In the genomic region with DNA sequence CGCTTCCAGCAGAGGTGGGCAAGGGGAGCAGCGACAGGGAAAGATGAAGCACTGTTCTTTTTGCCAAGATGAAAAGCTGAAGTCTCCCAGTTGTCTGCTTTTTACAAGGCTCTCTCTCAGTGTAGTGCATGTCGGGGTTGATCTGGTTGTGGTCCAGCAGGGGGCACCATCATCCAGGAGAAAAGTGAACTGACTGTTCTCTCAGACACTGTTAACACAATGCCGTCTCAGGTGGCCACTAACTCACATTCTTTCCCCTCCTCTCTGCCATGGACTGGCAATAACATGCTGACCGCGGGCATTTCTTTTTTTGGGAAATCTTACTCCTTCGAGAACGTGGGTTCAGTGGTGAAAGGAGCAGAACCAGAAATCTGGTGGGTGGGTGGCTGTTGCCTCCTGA, we compare ENCODE assay signal across 8 mouse cellular contexts. TPM values are rescaled to one million over a fixed set of nuclear protein-coding genes. Genes with fewer than 3 reads are reported as not detected.
A peak's percentile ranks its signal among the peaks of the same experiment; 100 is the strongest.
DNase-seq lines count a peak whose midpoint lies in the region; ATAC-seq lines count a peak whose summit lies in the region.

No protein-coding gene starts in this region.

- WGBS in heart, embryonic 12.5 days = 45% methylated on average over 8 of the region's 8 CpGs
- WGBS in kidney, embryonic 16.5 days = 33% methylated on average over 8 of the region's 8 CpGs

- no peak overlapping the region for H3K4me3 ChIP-seq in heart, embryonic 12.5 days
- no peak overlapping the region for H3K4me3 ChIP-seq in kidney, embryonic 16.5 days (ENCODE audit: low read length)

- H3K27ac ChIP-seq in heart, embryonic 12.5 days (ENCODE audit: poor library complexity, severe bottlenecking) = no peak overlapping the region
- H3K27ac ChIP-seq in kidney, embryonic 16.5 days (ENCODE audit: low read length) = no peak overlapping the region

- peak; percentile 81 for ATAC-seq in erythroblast, adult 5-6 weeks (replicated peaks; ENCODE audit: low FRiP score, poor library complexity, severe bottlenecking)
- 0 out of 2 replicates have a peak, but pooled peaks have one; percentile 24 for ATAC-seq in heart, embryonic 12.5 days (ENCODE audit: insufficient number of reproducible peaks, low FRiP score)
- peak; percentile 73; the same call in 1 of the 2 replicates for ATAC-seq in kidney, embryonic 16.5 days (ENCODE audit: low FRiP score, low TSS enrichment)
- ATAC-seq in monocyte, adult 5-6 weeks (replicated peaks; ENCODE audit: insufficient number of reproducible peaks, low FRiP score, low TSS enrichment, poor library complexity, severe bottlenecking) = peak; percentile 65; the same call in 1 of the 2 replicates

- H3K4me1 ChIP-seq in heart, embryonic 12.5 days (replicated peaks) = no peaks in the 10 kb centered on the region
- no peaks in the 10 kb centered on the region for H3K4me1 ChIP-seq in kidney, embryonic 16.5 days (ENCODE audit: insufficient read depth, low read length)

- DNase-seq in B cell, adult 2 months = peak; percentile 85 to 89
- DNase-seq in adrenal gland, postnatal 25 days = peak; percentile 79
- DNase-seq in liver = peak; percentile 76
- DNase-seq in spleen, postnatal 4 days (ENCODE audit: low spot score in 2 of 2) = peak; percentile 68 to 87

- H3K4me2 ChIP-seq in heart, embryonic 12.5 days = no peak overlapping the region
- no peak overlapping the region for H3K4me2 ChIP-seq in kidney, embryonic 16.5 days (replicated peaks; ENCODE audit: low read depth, low read length)

- no peak overlapping the region for H3K9ac ChIP-seq in heart, embryonic 12.5 days
- H3K9ac ChIP-seq in kidney, embryonic 16.5 days (replicated peaks; ENCODE audit: low read length) = no peak overlapping the region

- no peaks in the 10 kb centered on the region for H3K27me3 ChIP-seq in heart, embryonic 12.5 days (replicated peaks)
- no peaks in the 10 kb centered on the region for H3K27me3 ChIP-seq in kidney, embryonic 16.5 days (ENCODE audit: insufficient read depth, low read length)

- peaks cover 85% of the 10 kb centered on the region for H3K36me3 ChIP-seq in heart, embryonic 12.5 days
- H3K36me3 ChIP-seq in kidney, embryonic 16.5 days (ENCODE audit: insufficient read depth, low read length) = peaks cover 74% of the 10 kb centered on the region

- no peaks in the 10 kb centered on the region for H3K9me3 ChIP-seq in heart, embryonic 12.5 days (replicated peaks)
- no peaks in the 10 kb centered on the region for H3K9me3 ChIP-seq in kidney, embryonic 16.5 days (ENCODE audit: low read length)

RNA-seq across cellular contexts. Expression of gene Mat2a, which starts 11.3 kb away (rescaled TPM):
- 199 and 214 TPM in 2 replicates for total RNA-seq in adrenal gland, postnatal 25 days (2021)
- 77.8 and 93.8 TPM in 2 replicates for total RNA-seq in erythroblast, adult 5-6 weeks (2015; ENCODE audit: low replicate concordance)
- total RNA-seq in erythroblast, adult 5-6 weeks (2017; ENCODE audit: low replicate concordance) = 44.9 and 67.3 TPM in 2 replicates
- 313 and 317 TPM in 2 replicates for polyA plus RNA-seq in heart, embryonic 12.5 days (2016; fragmentation: Nextera tagmentation; extraction: Ambion mirVana)
- polyA plus RNA-seq in kidney, embryonic 16.5 days (2015; fragmentation: Nextera tagmentation; extraction: Ambion mirVana) = 456 and 460 TPM in 2 replicates
- total RNA-seq in monocyte, adult 5-6 weeks (2017) = 122 to 186 TPM (median 164 TPM) in 3 replicates

RNA-seq across cellular contexts. Expression of gene Ggcx, which starts 13.9 kb away (rescaled TPM):
- 52.5 and 56.9 TPM in 2 replicates for total RNA-seq in adrenal gland, postnatal 25 days (2021)
- 1.3 and 5.0 TPM in 2 replicates for total RNA-seq in erythroblast, adult 5-6 weeks (2015; ENCODE audit: low replicate concordance)
- total RNA-seq in erythroblast, adult 5-6 weeks (2017; ENCODE audit: low replicate concordance) = 0.85 and 2.1 TPM in 2 replicates
- 33.8 and 38.7 TPM in 2 replicates for polyA plus RNA-seq in heart, embryonic 12.5 days (2016; fragmentation: Nextera tagmentation; extraction: Ambion mirVana)
- 31.4 and 35.6 TPM in 2 replicates for polyA plus RNA-seq in kidney, embryonic 16.5 days (2015; fragmentation: Nextera tagmentation; extraction: Ambion mirVana)
- total RNA-seq in monocyte, adult 5-6 weeks (2017) = 10.1 to 13.9 TPM (median 11.1 TPM) in 3 replicates

RNA-seq across cellular contexts. Expression of gene Vamp8, which starts 37.5 kb away (rescaled TPM):
- 117 and 154 TPM in 2 replicates for total RNA-seq in adrenal gland, postnatal 25 days (2021)
- total RNA-seq in erythroblast, adult 5-6 weeks (2015; ENCODE audit: low replicate concordance) = 68.5 and 70.1 TPM in 2 replicates
- total RNA-seq in erythroblast, adult 5-6 weeks (2017; ENCODE audit: low replicate concordance) = 91.4 and 102 TPM in 2 replicates
- 111 and 112 TPM in 2 replicates for polyA plus RNA-seq in heart, embryonic 12.5 days (2016; fragmentation: Nextera tagmentation; extraction: Ambion mirVana)
- 154 and 180 TPM in 2 replicates for polyA plus RNA-seq in kidney, embryonic 16.5 days (2015; fragmentation: Nextera tagmentation; extraction: Ambion mirVana)
- total RNA-seq in monocyte, adult 5-6 weeks (2017) = 202 to 246 TPM (median 207 TPM) in 3 replicates

RNA-seq across cellular contexts. Expression of gene Vamp5, which starts 47.8 kb away (rescaled TPM):
- 35.2 and 51.8 TPM in 2 replicates for total RNA-seq in adrenal gland, postnatal 25 days (2021)
- total RNA-seq in erythroblast, adult 5-6 weeks (2015; ENCODE audit: low replicate concordance) = 55.7 and 57.1 TPM in 2 replicates
- 9.5 and 21.2 TPM in 2 replicates for total RNA-seq in erythroblast, adult 5-6 weeks (2017; ENCODE audit: low replicate concordance)
- 48.3 and 52.1 TPM in 2 replicates for polyA plus RNA-seq in heart, embryonic 12.5 days (2016; fragmentation: Nextera tagmentation; extraction: Ambion mirVana)
- polyA plus RNA-seq in kidney, embryonic 16.5 days (2015; fragmentation: Nextera tagmentation; extraction: Ambion mirVana) = 35.7 and 42.5 TPM in 2 replicates
- 6.6 to 20.9 TPM (median 13.2 TPM) in 3 replicates for total RNA-seq in monocyte, adult 5-6 weeks (2017)

Comparison
In these comparisons a context has a peak if more than half of its experiments do, and no peak if none do; other contexts are left out.
1. ATAC-seq: peak in every context shown above with its lines; median percentile 81 in erythroblast, adult 5-6 weeks; 73 in kidney, embryonic 16.5 days; 65 in monocyte, adult 5-6 weeks; 24 in heart, embryonic 12.5 days.